Mouse (Mus musculus) forebrain, embryonic 10.5 days (tissue): ENCODE results near the gene Chrdl2. TPM values are rescaled to one million over a fixed set of nuclear protein-coding genes. Genes with fewer than 3 reads are reported as not detected.
"Not testable (repeated sequence)": the region's sequence is repeated elsewhere in the genome, so short reads cannot be mapped to it uniquely, and the experiment has no call there.

Source experiments
- DNase-seq: peaks from one replicate; pipeline ENCODE4 v3.0.0-alpha.2; 2017; ENCODE audit warnings: low spot score; ENCODE audit errors: extremely low spot score
- H3K27ac ChIP-seq: fragments of 300-500 bp; sonication (generic); 2 replicates; pipeline ENCODE4 v1.5.1; 2016; ENCODE audit warnings: mild to moderate bottlenecking
- H3K27me3 ChIP-seq: fragments of 300-500 bp; sonication (generic); 2 replicates; pipeline ENCODE4 v1.6.1; 2016; ENCODE audit warnings: mild to moderate bottlenecking; ENCODE audit not compliant: poor library complexity, severe bottlenecking
- H3K36me3 ChIP-seq: fragments of 300-500 bp; sonication (generic); replicated peaks from 2 replicates; pipeline ENCODE4 v1.6.1; 2016; ENCODE audit warnings: mild to moderate bottlenecking, moderate library complexity
- H3K4me1 ChIP-seq: fragments of 300-500 bp; sonication (generic); 2 replicates; pipeline ENCODE4 v1.6.1; 2016
- H3K4me3 ChIP-seq: fragments of 300-500 bp; sonication (generic); 2 replicates; pipeline ENCODE4 v1.5.1; 2016; ENCODE audit warnings: mild to moderate bottlenecking, moderate library complexity
- H3K9me3 ChIP-seq: fragments of 300-500 bp; sonication (generic); 2 replicates; pipeline ENCODE4 v1.6.1; 2016; ENCODE audit warnings: mild to moderate bottlenecking, moderate library complexity
- WGBS: fragments of 180-500 bp; shearing (Covaris S2); methylation state at CpG from one replicate; pipeline ENCODE4 v1.1.7; 2016; 5-methylcytosine and 5-hydroxymethylcytosine counted together
- polyA plus RNA-seq: library from polyadenylated mRNA; unstranded; fragments of >200 nt; fragmentation: Nextera tagmentation; extraction: Ambion mirVana; gene quantifications from 2 replicates; pipeline ENCODE4 v1.2.1, GENCODE M21; 2016

Gene Chrdl2
- polyA plus RNA-seq, 1 experiment from 2014 or later, result 0.41 TPM

GRCm38 (mm10) chr7:100027353-100027752, 21.4 kb downstream of the Chrdl2 start:
- H3K27me3 ChIP-seq, result no peaks in the 10 kb centered on the region
- no peak overlapping the region for H3K4me3 ChIP-seq
- no peaks in the 10 kb centered on the region for H3K4me1 ChIP-seq
- 79% methylated on average over 5 of the region's 5 CpGs for WGBS
- H3K36me3 ChIP-seq, result no peaks in the 10 kb centered on the region
- DNase-seq, result no peak
- H3K9me3 ChIP-seq, result no peaks in the 10 kb centered on the region
- H3K27ac ChIP-seq, result no peak overlapping the region

- WGBS, result 40% methylated on average over 3 of the region's 3 CpGs
- Histone ChIP-seq H3K4me1 (no peaks in the 10 kb centered on the region), H3K9me3 (no peaks in the 10 kb centered on the region), H3K4me3 (no peak overlapping the region), H3K27ac (no peak overlapping the region), H3K27me3 (no peaks in the 10 kb centered on the region), H3K36me3 (no peaks in the 10 kb centered on the region)
- peak; percentile 51 for DNase-seq
Measured at GRCm38 (mm10) chr7:100029307-100029706, 23.3 kb downstream of the Chrdl2 start.

GRCm38 (mm10) chr7:100030996-100031749, 25.2 kb downstream of the Chrdl2 start:
- Histone ChIP-seq H3K27me3 (no peaks in the 10 kb centered on the region), H3K36me3 (no peaks in the 10 kb centered on the region), H3K9me3 (no peaks in the 10 kb centered on the region), H3K27ac (no peak overlapping the region), H3K4me1 (peaks cover 4% of the 10 kb centered on the region; the same call in 1 of the 2 replicates), H3K4me3 (no peak overlapping the region)
- 90% methylated on average over 8 of the region's 8 CpGs for WGBS
- no peak for DNase-seq

- Histone ChIP-seq H3K4me3 (no peak overlapping the region), H3K36me3 (no peaks in the 10 kb centered on the region), H3K9me3 (no peaks in the 10 kb centered on the region), H3K4me1 (peaks cover 4% of the 10 kb centered on the region; the same call in 1 of the 2 replicates), H3K27me3 (no peaks in the 10 kb centered on the region), H3K27ac (no peak overlapping the region)
- 80% methylated on average over 5 of the region's 5 CpGs for WGBS
- no peak for DNase-seq
Measured at GRCm38 (mm10) chr7:100033672-100034071, 27.7 kb downstream of the Chrdl2 start.

- no peaks in the 10 kb centered on the region for H3K27me3 ChIP-seq
- WGBS, result 89% methylated on average over 11 of the region's 11 CpGs
- no peak overlapping the region for H3K4me3 ChIP-seq
- H3K4me1 ChIP-seq, result peaks cover 4% of the 10 kb centered on the region; the same call in 1 of the 2 replicates
- H3K27ac ChIP-seq, result no peak overlapping the region
- no peak for DNase-seq
- H3K36me3 ChIP-seq, result no peaks in the 10 kb centered on the region
- H3K9me3 ChIP-seq, result no peaks in the 10 kb centered on the region
Measured at GRCm38 (mm10) chr7:100034815-100035463, 29.0 kb downstream of the Chrdl2 start.

GRCm38 (mm10) chr7:100036050-100036449, 30.1 kb downstream of the Chrdl2 start:
- Histone ChIP-seq H3K36me3 (no peaks in the 10 kb centered on the region), H3K4me1 (peaks cover 4% of the 10 kb centered on the region; the same call in 1 of the 2 replicates), H3K9me3 (no peaks in the 10 kb centered on the region), H3K4me3 (no peak overlapping the region), H3K27me3 (no peaks in the 10 kb centered on the region), H3K27ac (no peak overlapping the region)
- DNase-seq, result no peak
- 85% methylated on average over 7 of the region's 7 CpGs for WGBS

GRCm38 (mm10) chr7:100036495-100036894, 30.5 kb downstream of the Chrdl2 start:
- H3K9me3 ChIP-seq, result no peaks in the 10 kb centered on the region
- no peak overlapping the region for H3K4me3 ChIP-seq
- DNase-seq, result no peak
- H3K4me1 ChIP-seq, result peaks cover 5% of the 10 kb centered on the region; the same call in 1 of the 2 replicates
- no peaks in the 10 kb centered on the region for H3K36me3 ChIP-seq
- peaks cover 1% of the 10 kb centered on the region for H3K27me3 ChIP-seq
- H3K27ac ChIP-seq, result no peak overlapping the region
- 86% methylated on average over 3 of the region's 3 CpGs for WGBS

GRCm38 (mm10) chr7:100042120-100042519, 36.1 kb downstream of the Chrdl2 start:
- peak overlapping the region; percentile 39 for H3K4me3 ChIP-seq
- peak; percentile 58 for DNase-seq
- peak overlapping the region; percentile 75 for H3K27ac ChIP-seq
- WGBS, result 14% methylated on average over 31 of the region's 31 CpGs
- peaks cover 24% of the 10 kb centered on the region for H3K4me1 ChIP-seq
- no peaks in the 10 kb centered on the region for H3K36me3 ChIP-seq
- peaks cover 18% of the 10 kb centered on the region for H3K27me3 ChIP-seq
- H3K9me3 ChIP-seq, result no peaks in the 10 kb centered on the region

- peaks cover 24% of the 10 kb centered on the region for H3K4me1 ChIP-seq
- H3K36me3 ChIP-seq, result no peaks in the 10 kb centered on the region
- H3K27me3 ChIP-seq, result peaks cover 18% of the 10 kb centered on the region
- peak overlapping the region; percentile 75; the same call in 1 of the 2 replicates for H3K27ac ChIP-seq
- 88% methylated on average over 5 of the region's 5 CpGs for WGBS
- DNase-seq, result no peak
- H3K4me3 ChIP-seq, result no peak overlapping the region
- no peaks in the 10 kb centered on the region for H3K9me3 ChIP-seq
Measured at GRCm38 (mm10) chr7:100043096-100043495, 37.1 kb downstream of the Chrdl2 start.

GRCm38 (mm10) chr7:100043605-100044031, 37.6 kb downstream of the Chrdl2 start:
- Histone ChIP-seq H3K9me3 (no peaks in the 10 kb centered on the region), H3K4me1 (peaks cover 24% of the 10 kb centered on the region), H3K27ac (0 out of 2 replicates have a peak overlapping the region, but pooled peaks have one; percentile 26), H3K4me3 (no peak overlapping the region), H3K36me3 (no peaks in the 10 kb centered on the region), H3K27me3 (peaks cover 18% of the 10 kb centered on the region)
- 67% methylated on average over 4 of the region's 4 CpGs for WGBS
- no peak for DNase-seq

- Histone ChIP-seq H3K9me3 (no peaks in the 10 kb centered on the region), H3K4me3 (no peak overlapping the region), H3K27me3 (peaks cover 17% of the 10 kb centered on the region), H3K36me3 (no peaks in the 10 kb centered on the region), H3K4me1 (peaks cover 27% of the 10 kb centered on the region), H3K27ac (no peak overlapping the region)
- 85% methylated on average over 2 of the region's 2 CpGs for WGBS
- DNase-seq, result no peak
Measured at GRCm38 (mm10) chr7:100046486-100046885, 40.5 kb downstream of the Chrdl2 start.

- H3K27ac ChIP-seq, result no peak overlapping the region
- H3K27me3 ChIP-seq, result no peaks in the 10 kb centered on the region
- H3K4me3 ChIP-seq, result no peak overlapping the region
- 70% methylated on average over 4 of the region's 4 CpGs for WGBS
- H3K9me3 ChIP-seq, result no peaks in the 10 kb centered on the region
- 0 out of 2 replicates have a peak, but pooled peaks cover 5% of the 10 kb centered on the region for H3K4me1 ChIP-seq
- no peaks in the 10 kb centered on the region for H3K36me3 ChIP-seq
- DNase-seq, result no peak
Measured at GRCm38 (mm10) chr7:100051904-100052303, 45.9 kb downstream of the Chrdl2 start.

GRCm38 (mm10) chr7:100052991-100053390, 47.0 kb downstream of the Chrdl2 start:
- not testable (repeated sequence) for H3K4me3 ChIP-seq, H3K27me3 ChIP-seq, DNase-seq, H3K9me3 ChIP-seq, H3K4me1 ChIP-seq, H3K27ac ChIP-seq, H3K36me3 ChIP-seq
- 89% methylated on average over 2 of the region's 2 CpGs for WGBS
